Mouse (Mus musculus): ENCODE results near the gene Trim38. TPM values are rescaled to one million over a fixed set of nuclear protein-coding genes. Genes with fewer than 3 reads are reported as not detected.

Trim38 gene
- polyA plus RNA-seq, 1 experiment from 2014 or later = not detected

DNA sequence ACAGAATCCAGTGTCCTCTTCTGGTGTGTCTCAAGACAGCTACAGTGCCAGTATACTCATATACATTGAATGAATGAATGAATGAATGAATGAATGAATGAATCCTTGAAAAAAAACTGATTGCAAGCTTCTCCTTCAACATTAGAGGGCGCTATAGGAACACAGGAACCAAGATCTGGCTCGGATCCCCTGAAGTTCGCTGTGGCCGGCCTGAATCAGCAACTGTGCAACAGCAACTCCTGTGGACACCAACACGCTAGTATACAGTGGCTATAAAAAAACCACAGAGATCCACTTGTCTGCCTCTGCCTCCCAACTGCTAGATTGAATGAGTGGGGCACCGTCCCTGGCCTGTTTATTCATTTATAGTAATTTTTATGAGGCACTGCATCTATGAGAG, 63.3 kb downstream of the Trim38 start:
- ATAC-seq (replicated peaks; ENCODE audit: low FRiP score) = no peak
- DNase-seq (ENCODE audit: low spot score) = peak; percentile 35
- H3K9ac ChIP-seq (ENCODE audit: low read depth, low read length) = no peak overlapping the region
- H3K27ac ChIP-seq (ENCODE audit: low read depth, low read length) = no peak overlapping the region
- no peaks in the 10 kb centered on the region for H3K9me3 ChIP-seq (ENCODE audit: control insufficient read depth, low read length)
- H3K4me2 ChIP-seq = no peak overlapping the region
- no peaks in the 10 kb centered on the region for H3K36me3 ChIP-seq (ENCODE audit: control insufficient read depth, insufficient read depth, low read length)
- H3K4me3 ChIP-seq (ENCODE audit: low read depth, low read length) = no peak overlapping the region
- H3K4me1 ChIP-seq (replicated peaks; ENCODE audit: control insufficient read depth, insufficient read depth, low read length) = no peaks in the 10 kb centered on the region
- WGBS = 16% methylated on average over 6 of the region's 6 CpGs
- H3K27me3 ChIP-seq (replicated peaks; ENCODE audit: control insufficient read depth, insufficient read depth, low read length) = no peaks in the 10 kb centered on the region

DNA sequence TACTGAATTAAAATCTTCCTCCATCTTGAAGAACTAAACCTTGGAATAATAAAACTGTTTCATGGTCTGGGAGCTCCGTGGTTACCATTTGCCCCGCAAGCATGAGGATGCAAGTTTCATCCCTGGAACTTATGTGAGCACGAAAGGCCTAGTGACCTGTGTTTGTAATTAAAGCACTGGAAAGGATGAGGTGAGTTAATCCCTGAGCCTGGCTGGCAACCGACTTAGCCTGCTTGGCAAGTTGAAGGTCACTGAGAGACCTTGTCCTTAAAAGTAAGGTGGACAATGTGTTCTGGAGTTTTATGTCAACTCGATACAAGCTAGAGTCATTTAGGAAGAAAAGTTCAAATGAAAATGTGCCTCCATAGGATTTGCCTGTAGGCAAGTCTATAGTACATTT, 65.1 kb downstream of the Trim38 start:
- H3K9me3 ChIP-seq (ENCODE audit: control insufficient read depth, low read length) = no peaks in the 10 kb centered on the region
- H3K27ac ChIP-seq (ENCODE audit: low read depth, low read length) = no peak overlapping the region
- no peaks in the 10 kb centered on the region for H3K36me3 ChIP-seq (ENCODE audit: control insufficient read depth, insufficient read depth, low read length)
- no peak overlapping the region for H3K9ac ChIP-seq (ENCODE audit: low read depth, low read length)
- H3K4me1 ChIP-seq (replicated peaks; ENCODE audit: control insufficient read depth, insufficient read depth, low read length) = no peaks in the 10 kb centered on the region
- 83% methylated on average over 5 of the region's 5 CpGs for WGBS
- DNase-seq (ENCODE audit: low spot score) = no peak
- H3K27me3 ChIP-seq (replicated peaks; ENCODE audit: control insufficient read depth, insufficient read depth, low read length) = no peaks in the 10 kb centered on the region
- H3K4me2 ChIP-seq = no peak overlapping the region
- ATAC-seq (replicated peaks; ENCODE audit: low FRiP score) = no peak
- H3K4me3 ChIP-seq (ENCODE audit: low read depth, low read length) = no peak overlapping the region

DNA sequence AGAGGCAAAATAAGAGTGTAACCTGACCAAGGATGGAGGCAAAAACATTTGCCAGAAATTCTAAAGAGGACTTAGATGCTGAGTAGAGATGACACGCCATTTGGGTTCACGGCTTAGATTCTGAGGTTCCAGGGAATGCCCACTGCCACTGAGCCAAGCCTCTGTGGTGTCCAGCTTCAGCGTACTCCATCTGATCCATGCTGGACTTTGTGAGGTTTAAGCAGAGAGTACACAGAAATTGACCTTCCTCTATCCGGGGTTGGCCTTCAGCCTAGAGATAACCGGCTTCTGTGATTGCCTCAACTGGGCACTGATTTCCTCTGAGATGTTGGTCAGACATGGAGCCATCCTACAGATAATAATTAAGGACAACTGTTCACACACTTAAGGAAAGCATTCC, 66.9 kb downstream of the Trim38 start:
- H3K4me2 ChIP-seq = no peak overlapping the region
- 80% methylated on average over 5 of the region's 5 CpGs for WGBS
- H3K4me3 ChIP-seq (ENCODE audit: low read depth, low read length) = no peak overlapping the region
- H3K27me3 ChIP-seq (replicated peaks; ENCODE audit: control insufficient read depth, insufficient read depth, low read length) = no peaks in the 10 kb centered on the region
- H3K36me3 ChIP-seq (ENCODE audit: control insufficient read depth, insufficient read depth, low read length) = no peaks in the 10 kb centered on the region
- H3K27ac ChIP-seq (ENCODE audit: low read depth, low read length) = no peak overlapping the region
- no peaks in the 10 kb centered on the region for H3K4me1 ChIP-seq (replicated peaks; ENCODE audit: control insufficient read depth, insufficient read depth, low read length)
- H3K9me3 ChIP-seq (ENCODE audit: control insufficient read depth, low read length) = no peaks in the 10 kb centered on the region
- DNase-seq (ENCODE audit: low spot score) = no peak
- no peak overlapping the region for H3K9ac ChIP-seq (ENCODE audit: low read depth, low read length)
- ATAC-seq (replicated peaks; ENCODE audit: low FRiP score) = no peak

DNA sequence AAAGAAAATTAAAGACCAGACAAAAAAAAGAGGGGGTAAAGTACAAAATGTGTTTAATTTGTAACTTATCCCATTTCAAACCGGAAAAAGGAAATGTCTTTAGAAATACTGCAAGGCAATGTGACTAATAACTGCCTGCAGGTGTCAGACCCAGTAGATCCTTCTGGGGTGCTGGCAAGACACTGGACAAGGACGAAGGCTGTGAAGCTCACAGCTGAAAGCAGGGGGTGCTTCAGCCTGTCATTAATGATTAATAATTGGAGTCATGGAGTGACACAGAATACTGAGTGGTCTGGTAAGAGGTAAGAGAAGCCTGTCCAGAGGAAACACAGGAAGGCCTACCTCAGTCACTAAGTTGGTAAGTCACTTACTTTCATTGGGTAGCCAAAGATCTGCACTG, 69.6 kb downstream of the Trim38 start, which contains the start of gene Slc17a3:
Gene Slc17a3 (plus strand): TSS at position 127 of the 400 bp plus-strand sequence.
- 74% methylated on average over 2 of the region's 2 CpGs for WGBS
- ATAC-seq (replicated peaks; ENCODE audit: low FRiP score) = no peak
- H3K27me3 ChIP-seq (replicated peaks; ENCODE audit: control insufficient read depth, insufficient read depth, low read length) = no peaks in the 10 kb centered on the region
- H3K4me2 ChIP-seq = no peak within 1 kb of the TSS
- H3K36me3 ChIP-seq (ENCODE audit: control insufficient read depth, insufficient read depth, low read length) = no peaks in the 10 kb centered on the region
- no peak for DNase-seq (ENCODE audit: low spot score)
- no peaks in the 10 kb centered on the region for H3K4me1 ChIP-seq (replicated peaks; ENCODE audit: control insufficient read depth, insufficient read depth, low read length)
- no peaks in the 10 kb centered on the region for H3K9me3 ChIP-seq (ENCODE audit: control insufficient read depth, low read length)
- H3K4me3 ChIP-seq (ENCODE audit: low read depth, low read length) = no peak within 1 kb of the TSS
- H3K9ac ChIP-seq (ENCODE audit: low read depth, low read length) = no peak within 1 kb of the TSS
- H3K27ac ChIP-seq (ENCODE audit: low read depth, low read length) = no peak within 1 kb of the TSS

Small RNA genes lying within 50 kb of the gene (microRNA-seq; reads per million reads assigned to microRNA genes)
- not detected for gene Gm44314 (ENCODE audit: borderline number of aligned reads)
- gene Gm44484 (ENCODE audit: borderline number of aligned reads) = 3.2 reads per million

Other genes starting within 250 kb of the Trim38 start
- gene Hist1h4h, start 238.9 kb upstream of the Trim38 start, polyA plus RNA-seq (2014; fragmentation: Nextera tagmentation; extraction: Ambion mirVana) = 3.3 and 4.3 TPM in 2 replicates
- 1.1 and 5.1 TPM in 2 replicates for gene Hist1h2af, start 236.0 kb upstream of the Trim38 start, polyA plus RNA-seq (2014; fragmentation: Nextera tagmentation; extraction: Ambion mirVana)
- 5.2 TPM in 2 replicates for gene Hist1h3g, start 234.5 kb upstream of the Trim38 start, polyA plus RNA-seq (2014; fragmentation: Nextera tagmentation; extraction: Ambion mirVana)
- gene Hist1h2bh, start 226.5 kb upstream of the Trim38 start, polyA plus RNA-seq (2014; fragmentation: Nextera tagmentation; extraction: Ambion mirVana) = 1.6 and 1.7 TPM in 2 replicates
- gene Hist1h3f, start 225.9 kb upstream of the Trim38 start, polyA plus RNA-seq (2014; fragmentation: Nextera tagmentation; extraction: Ambion mirVana) = 0.42 and 0.62 TPM in 2 replicates
- 0.66 and 1.4 TPM in 2 replicates for gene Hist1h4f, start 218.3 kb upstream of the Trim38 start, polyA plus RNA-seq (2014; fragmentation: Nextera tagmentation; extraction: Ambion mirVana)
- 0.68 and 0.82 TPM in 2 replicates for gene Hist1h1d, start 216.7 kb upstream of the Trim38 start, polyA plus RNA-seq (2014; fragmentation: Nextera tagmentation; extraction: Ambion mirVana)
- gene Hist1h3e, start 207.5 kb upstream of the Trim38 start, polyA plus RNA-seq (2014; fragmentation: Nextera tagmentation; extraction: Ambion mirVana) = 3.5 and 5.6 TPM in 2 replicates
- gene Hist1h2ae, start 198.7 kb upstream of the Trim38 start, polyA plus RNA-seq (2014; fragmentation: Nextera tagmentation; extraction: Ambion mirVana) = 61.3 and 62.9 TPM in 2 replicates
- gene Hist1h2bg, start 198.5 kb upstream of the Trim38 start, polyA plus RNA-seq (2014; fragmentation: Nextera tagmentation; extraction: Ambion mirVana) = 5.7 and 6.3 TPM in 2 replicates
- gene Hist1h2bf, start 195.7 kb upstream of the Trim38 start, polyA plus RNA-seq (2014; fragmentation: Nextera tagmentation; extraction: Ambion mirVana) = 1.8 TPM in 2 replicates
- gene Hist1h2ad, start 195.5 kb upstream of the Trim38 start, polyA plus RNA-seq (2014; fragmentation: Nextera tagmentation; extraction: Ambion mirVana) = 0.84 and 0.92 TPM in 2 replicates
- gene Hist1h3d, start 194.2 kb upstream of the Trim38 start, polyA plus RNA-seq (2014; fragmentation: Nextera tagmentation; extraction: Ambion mirVana) = 7.7 and 8.5 TPM in 2 replicates
- 92.8 and 99.3 TPM in 2 replicates for gene Hist1h4d, start 188.3 kb upstream of the Trim38 start, polyA plus RNA-seq (2014; fragmentation: Nextera tagmentation; extraction: Ambion mirVana)
- gene Hist1h2be, start 148.8 kb upstream of the Trim38 start, polyA plus RNA-seq (2014; fragmentation: Nextera tagmentation; extraction: Ambion mirVana) = 4.4 TPM in 2 replicates
- 17.5 and 21.2 TPM in 2 replicates for gene Hist1h1e, start 147.4 kb upstream of the Trim38 start, polyA plus RNA-seq (2014; fragmentation: Nextera tagmentation; extraction: Ambion mirVana)
- 0.79 and 1.5 TPM in 2 replicates for gene Hist1h2ac, start 86.0 kb upstream of the Trim38 start, polyA plus RNA-seq (2014; fragmentation: Nextera tagmentation; extraction: Ambion mirVana)
- 31.9 and 35.7 TPM in 2 replicates for gene Hist1h2bc, start 85.7 kb upstream of the Trim38 start, polyA plus RNA-seq (2014; fragmentation: Nextera tagmentation; extraction: Ambion mirVana)
- not detected in 2 replicates for gene Hist1h1t, start 74.1 kb upstream of the Trim38 start, polyA plus RNA-seq (2014; fragmentation: Nextera tagmentation; extraction: Ambion mirVana)
- 5.1 and 5.2 TPM in 2 replicates for gene Hist1h4c, start 71.5 kb upstream of the Trim38 start, polyA plus RNA-seq (2014; fragmentation: Nextera tagmentation; extraction: Ambion mirVana)
- gene Hfe, start 59.1 kb upstream of the Trim38 start, polyA plus RNA-seq (2014; fragmentation: Nextera tagmentation; extraction: Ambion mirVana) = 6.1 and 7.2 TPM in 2 replicates
- 24.2 and 25.8 TPM in 2 replicates for gene Hist1h1c, start 31.1 kb upstream of the Trim38 start, polyA plus RNA-seq (2014; fragmentation: Nextera tagmentation; extraction: Ambion mirVana)
- 6.1 and 6.7 TPM in 2 replicates for gene Hist1h3c, start 24.3 kb upstream of the Trim38 start, polyA plus RNA-seq (2014; fragmentation: Nextera tagmentation; extraction: Ambion mirVana)
- 3.1 and 4.6 TPM in 2 replicates for gene Hist1h2bb, start 23.2 kb upstream of the Trim38 start, polyA plus RNA-seq (2014; fragmentation: Nextera tagmentation; extraction: Ambion mirVana)
- 38.5 and 42.1 TPM in 2 replicates for gene Hist1h2ab, start 18.8 kb upstream of the Trim38 start, polyA plus RNA-seq (2014; fragmentation: Nextera tagmentation; extraction: Ambion mirVana)
- gene Hist1h3b, start 17.6 kb upstream of the Trim38 start, polyA plus RNA-seq (2014; fragmentation: Nextera tagmentation; extraction: Ambion mirVana) = 5.5 and 8.3 TPM in 2 replicates
- 4.0 TPM in 2 replicates for gene Hist1h4b, start 12.9 kb upstream of the Trim38 start, polyA plus RNA-seq (2014; fragmentation: Nextera tagmentation; extraction: Ambion mirVana)
- gene Hist1h4a, start 8.7 kb upstream of the Trim38 start, polyA plus RNA-seq (2014; fragmentation: Nextera tagmentation; extraction: Ambion mirVana) = 0.57 TPM in 1 of 2 replicates, not detected in the other
- 4.2 and 8.8 TPM in 2 replicates for gene Hist1h3a, start 7.5 kb upstream of the Trim38 start, polyA plus RNA-seq (2014; fragmentation: Nextera tagmentation; extraction: Ambion mirVana)
- 2.8 and 3.9 TPM in 2 replicates for gene Hist1h1a, start 6.2 kb upstream of the Trim38 start, polyA plus RNA-seq (2014; fragmentation: Nextera tagmentation; extraction: Ambion mirVana)
- 0.26 and 0.56 TPM in 2 replicates for gene Slc17a2, start 37.1 kb downstream of the Trim38 start, polyA plus RNA-seq (2014; fragmentation: Nextera tagmentation; extraction: Ambion mirVana)
- 0.36 and 0.43 TPM in 2 replicates for gene Slc17a3, start 69.5 kb downstream of the Trim38 start, polyA plus RNA-seq (2014; fragmentation: Nextera tagmentation; extraction: Ambion mirVana)
- gene Slc17a1, start 97.8 kb downstream of the Trim38 start, polyA plus RNA-seq (2014; fragmentation: Nextera tagmentation; extraction: Ambion mirVana) = not detected in 2 replicates
- 0.06 TPM in 1 of 2 replicates, not detected in the other for gene Slc17a4, start 145.1 kb downstream of the Trim38 start, polyA plus RNA-seq (2014; fragmentation: Nextera tagmentation; extraction: Ambion mirVana)
- not detected in 2 replicates for gene Hist1h2ba, start 164.2 kb downstream of the Trim38 start, polyA plus RNA-seq (2014; fragmentation: Nextera tagmentation; extraction: Ambion mirVana)
- not detected in 2 replicates for gene Hist1h2aa, start 164.5 kb downstream of the Trim38 start, polyA plus RNA-seq (2014; fragmentation: Nextera tagmentation; extraction: Ambion mirVana)
- 0.21 TPM in 1 of 2 replicates, not detected in the other for gene Scgn, start 221.3 kb downstream of the Trim38 start, polyA plus RNA-seq (2014; fragmentation: Nextera tagmentation; extraction: Ambion mirVana)

Measured in liver, embryonic 11.5 days (tissue).